Mouse (Mus musculus): ENCODE results near the gene Cryab. TPM values are rescaled to one million over a fixed set of nuclear protein-coding genes. Genes with fewer than 3 reads are reported as not detected.

The Cryab gene
- polyA plus RNA-seq, 1 experiment from 2014 or later: 10.1 TPM

- H3K4me2 ChIP-seq (ENCODE audit: low read length): peak overlapping the region; percentile 19
- no peaks in the 10 kb centered on the region for H3K9me3 ChIP-seq (ENCODE audit: control insufficient read depth, low read length)
- H3K9ac ChIP-seq (replicated peaks; ENCODE audit: low read depth, low read length): no peak overlapping the region; the same call in 1 of the 2 replicates
- H3K27ac ChIP-seq (ENCODE audit: low read length): peak overlapping the region; percentile 71
- no peak overlapping the region for H3K4me3 ChIP-seq (replicated peaks; ENCODE audit: low read length)
- no peak for ATAC-seq
- 26% methylated on average over 3 of the region's 3 CpGs for WGBS
- no peaks in the 10 kb centered on the region for H3K27me3 ChIP-seq (replicated peaks; ENCODE audit: control insufficient read depth, insufficient read depth, low read length)
- peaks cover 55% of the 10 kb centered on the region for H3K4me1 ChIP-seq (replicated peaks; ENCODE audit: control insufficient read depth, insufficient read depth, low read length)
- no peaks in the 10 kb centered on the region for H3K36me3 ChIP-seq (ENCODE audit: control insufficient read depth, insufficient read depth)
These were observed 26.3 kb upstream of the Cryab start for GRCm38 (mm10) chr9:50724661-50725330.

GRCm38 (mm10) chr9:50725921-50726590 lies 25.1 kb upstream of the Cryab start:
- H3K9ac ChIP-seq (replicated peaks; ENCODE audit: low read depth, low read length): peak overlapping the region; percentile 38; the same call in 1 of the 2 replicates
- 19% methylated on average over 8 of the region's 8 CpGs for WGBS
- no peak for ATAC-seq

GRCm38 (mm10) chr9:50727171-50727924 lies 23.8 kb upstream of the Cryab start:
- Histone ChIP-seq H3K4me3 (replicated peaks; ENCODE audit: low read length) (peak overlapping the region; percentile 64), H3K36me3 (ENCODE audit: control insufficient read depth, insufficient read depth) (no peaks in the 10 kb centered on the region), H3K4me1 (replicated peaks; ENCODE audit: control insufficient read depth, insufficient read depth, low read length) (peaks cover 48% of the 10 kb centered on the region), H3K9ac (replicated peaks; ENCODE audit: low read depth, low read length) (peak overlapping the region; percentile 73), H3K27ac (ENCODE audit: low read length) (peak overlapping the region; percentile 78), H3K9me3 (ENCODE audit: control insufficient read depth, low read length) (no peaks in the 10 kb centered on the region), H3K4me2 (ENCODE audit: low read length) (peak overlapping the region; percentile 72), H3K27me3 (replicated peaks; ENCODE audit: control insufficient read depth, insufficient read depth, low read length) (no peaks in the 10 kb centered on the region)
- WGBS: 2% methylated on average over 30 of the region's 30 CpGs
- peak; percentile 3 for ATAC-seq

More at GRCm38 (mm10) chr9:50725921-50726590, 25.1 kb upstream of the Cryab start:
- Histone ChIP-seq H3K4me2 (ENCODE audit: low read length) (peak overlapping the region; percentile 72), H3K4me3 (replicated peaks; ENCODE audit: low read length) (peak overlapping the region; percentile 64), H3K36me3 (ENCODE audit: control insufficient read depth, insufficient read depth) (no peaks in the 10 kb centered on the region), H3K27me3 (replicated peaks; ENCODE audit: control insufficient read depth, insufficient read depth, low read length) (no peaks in the 10 kb centered on the region), H3K9me3 (ENCODE audit: control insufficient read depth, low read length) (no peaks in the 10 kb centered on the region), H3K4me1 (replicated peaks; ENCODE audit: control insufficient read depth, insufficient read depth, low read length) (peaks cover 54% of the 10 kb centered on the region), H3K27ac (ENCODE audit: low read length) (peak overlapping the region; percentile 16)

GRCm38 (mm10) chr9:50727925-50728651 lies 23.0 kb upstream of the Cryab start:
- no peaks in the 10 kb centered on the region for H3K27me3 ChIP-seq (replicated peaks; ENCODE audit: control insufficient read depth, insufficient read depth, low read length)
- peak; percentile 99 for ATAC-seq
- WGBS: under 1% methylated on average over 45 of the region's 45 CpGs

GRCm38 (mm10) chr9:50729600-50729999 lies 21.5 kb upstream of the Cryab start:
- WGBS: 75% methylated on average over 4 of the region's 4 CpGs
- no peak for ATAC-seq
- no peak overlapping the region for H3K27ac ChIP-seq (ENCODE audit: low read length)

More at GRCm38 (mm10) chr9:50727925-50728651, 23.0 kb upstream of the Cryab start:
- H3K9me3 ChIP-seq (ENCODE audit: control insufficient read depth, low read length): no peaks in the 10 kb centered on the region
- H3K4me1 ChIP-seq (replicated peaks; ENCODE audit: control insufficient read depth, insufficient read depth, low read length): peaks cover 40% of the 10 kb centered on the region
- H3K9ac ChIP-seq (replicated peaks; ENCODE audit: low read depth, low read length): peak overlapping the region; percentile 73
- peak overlapping the region; percentile 78 for H3K27ac ChIP-seq (ENCODE audit: low read length)
- H3K4me2 ChIP-seq (ENCODE audit: low read length): peak overlapping the region; percentile 72
- H3K36me3 ChIP-seq (ENCODE audit: control insufficient read depth, insufficient read depth): no peaks in the 10 kb centered on the region
- H3K4me3 ChIP-seq (replicated peaks; ENCODE audit: low read length): peak overlapping the region; percentile 64

GRCm38 (mm10) chr9:50732560-50732959 lies 18.6 kb upstream of the Cryab start:
- Histone ChIP-seq H3K9me3 (ENCODE audit: control insufficient read depth, low read length) (no peaks in the 10 kb centered on the region), H3K4me2 (ENCODE audit: low read length) (no peak overlapping the region), H3K4me1 (replicated peaks; ENCODE audit: control insufficient read depth, insufficient read depth, low read length) (peaks cover 5% of the 10 kb centered on the region), H3K4me3 (replicated peaks; ENCODE audit: low read length) (no peak overlapping the region), H3K27me3 (replicated peaks; ENCODE audit: control insufficient read depth, insufficient read depth, low read length) (no peaks in the 10 kb centered on the region), H3K9ac (replicated peaks; ENCODE audit: low read depth, low read length) (no peak overlapping the region), H3K36me3 (ENCODE audit: control insufficient read depth, insufficient read depth) (no peaks in the 10 kb centered on the region), H3K27ac (ENCODE audit: low read length) (no peak overlapping the region)
- no peak for ATAC-seq
- WGBS: 7% methylated on average over 4 of the region's 4 CpGs

More at GRCm38 (mm10) chr9:50729600-50729999, 21.5 kb upstream of the Cryab start:
- H3K27me3 ChIP-seq (replicated peaks; ENCODE audit: control insufficient read depth, insufficient read depth, low read length): no peaks in the 10 kb centered on the region
- no peak overlapping the region for H3K4me2 ChIP-seq (ENCODE audit: low read length)
- H3K36me3 ChIP-seq (ENCODE audit: control insufficient read depth, insufficient read depth): no peaks in the 10 kb centered on the region
- no peak overlapping the region for H3K4me3 ChIP-seq (replicated peaks; ENCODE audit: low read length)
- H3K9ac ChIP-seq (replicated peaks; ENCODE audit: low read depth, low read length): no peak overlapping the region
- peaks cover 30% of the 10 kb centered on the region for H3K4me1 ChIP-seq (replicated peaks; ENCODE audit: control insufficient read depth, insufficient read depth, low read length)
- no peaks in the 10 kb centered on the region for H3K9me3 ChIP-seq (ENCODE audit: control insufficient read depth, low read length)

- Histone ChIP-seq H3K27me3 (replicated peaks; ENCODE audit: control insufficient read depth, insufficient read depth, low read length) (no peaks in the 10 kb centered on the region), H3K9me3 (ENCODE audit: control insufficient read depth, low read length) (no peaks in the 10 kb centered on the region), H3K4me3 (replicated peaks; ENCODE audit: low read length) (no peak overlapping the region), H3K9ac (replicated peaks; ENCODE audit: low read depth, low read length) (no peak overlapping the region), H3K4me1 (replicated peaks; ENCODE audit: control insufficient read depth, insufficient read depth, low read length) (peaks cover 10% of the 10 kb centered on the region), H3K27ac (ENCODE audit: low read length) (no peak overlapping the region), H3K36me3 (ENCODE audit: control insufficient read depth, insufficient read depth) (no peaks in the 10 kb centered on the region), H3K4me2 (ENCODE audit: low read length) (peak overlapping the region; percentile 38)
- WGBS: 2% methylated on average over 9 of the region's 9 CpGs
- ATAC-seq: no peak
These were observed 16.1 kb upstream of the Cryab start for GRCm38 (mm10) chr9:50734989-50735388.

- no peaks in the 10 kb centered on the region for H3K27me3 ChIP-seq (replicated peaks; ENCODE audit: control insufficient read depth, insufficient read depth, low read length)
- H3K4me2 ChIP-seq (ENCODE audit: low read length): peak within 1 kb of the TSS; percentile 53
- H3K9me3 ChIP-seq (ENCODE audit: control insufficient read depth, low read length): no peaks in the 10 kb centered on the region
- no peak within 1 kb of the TSS for H3K27ac ChIP-seq (ENCODE audit: low read length)
- H3K4me1 ChIP-seq (replicated peaks; ENCODE audit: control insufficient read depth, insufficient read depth, low read length): peaks cover 10% of the 10 kb centered on the region
- 12% methylated on average over 36 of the region's 36 CpGs for WGBS
- H3K36me3 ChIP-seq (ENCODE audit: control insufficient read depth, insufficient read depth): no peaks in the 10 kb centered on the region
- peak; percentile 94 for ATAC-seq
- no peak within 1 kb of the TSS for H3K9ac ChIP-seq (replicated peaks; ENCODE audit: low read depth, low read length)
- H3K4me3 ChIP-seq (replicated peaks; ENCODE audit: low read length): peak within 1 kb of the TSS; percentile 36
These were observed 11.9 kb upstream of the Cryab start, which contains the start of gene Dixdc1 for GRCm38 (mm10) chr9:50738914-50739870. TSS of gene Dixdc1 (minus strand) at chr9:50739517.

All from forebrain, embryonic 16.5 days (tissue).